Mouse (Mus musculus): ENCODE results near the gene Gm21312.
"Not testable (repeated sequence)": the region's sequence is repeated elsewhere in the genome, so short reads cannot be mapped to it uniquely, and the experiment has no call there.

Gene Gm21312

GRCm38 (mm10) chr10:104176724-104177123 is at the start of gene Gm21312:
Gene Gm21312, plus strand, starts transcription at chr10:104177024.
- DNase-seq = not testable (repeated sequence)

GRCm38 (mm10) chr10:104142687-104143086 is 34.1 kb upstream of the Gm21312 start, which contains the start of gene Gm21293:
Gene Gm21293, plus strand, starts transcription at chr10:104142987.
- not testable (repeated sequence) for DNase-seq

- not testable (repeated sequence) for DNase-seq
These were observed 25.6 kb upstream of the Gm21312 start, which contains the start of gene Gm6763 for GRCm38 (mm10) chr10:104151197-104151596. Gene Gm6763, plus strand, starts transcription at chr10:104151497.

- not testable (repeated sequence) for DNase-seq
These were observed 17.1 kb upstream of the Gm21312 start, which contains the start of gene Gm8764 for GRCm38 (mm10) chr10:104159706-104160105. Gene Gm8764, plus strand, starts transcription at chr10:104160006.

- DNase-seq = not testable (repeated sequence)
These were observed 8.6 kb upstream of the Gm21312 start, which contains the start of gene Gm21304 for GRCm38 (mm10) chr10:104168215-104168614. Gene Gm21304, plus strand, starts transcription at chr10:104168515.

- not testable (repeated sequence) for DNase-seq
These were observed 8.4 kb downstream of the Gm21312 start, which contains the start of gene Gm20765 for GRCm38 (mm10) chr10:104185233-104185632. Gene Gm20765, plus strand, starts transcription at chr10:104185533.

GRCm38 (mm10) chr10:104193742-104194141 is 16.9 kb downstream of the Gm21312 start, which contains the start of gene Gm4340:
Gene Gm4340, plus strand, starts transcription at chr10:104194042.
- not testable (repeated sequence) for DNase-seq

GRCm38 (mm10) chr10:104209655-104210054 is 32.8 kb downstream of the Gm21312 start:
- DNase-seq = no peak

GRCm38 (mm10) chr10:104210268-104210990 is 33.6 kb downstream of the Gm21312 start:
- DNase-seq = no peak

GRCm38 (mm10) chr10:104214527-104214926 is 37.7 kb downstream of the Gm21312 start:
- no peak for DNase-seq

GRCm38 (mm10) chr10:104220303-104221021 is 43.6 kb downstream of the Gm21312 start:
- no peak for DNase-seq
